ENCODE assay signal across 10 mouse cellular contexts in the genomic region with DNA sequence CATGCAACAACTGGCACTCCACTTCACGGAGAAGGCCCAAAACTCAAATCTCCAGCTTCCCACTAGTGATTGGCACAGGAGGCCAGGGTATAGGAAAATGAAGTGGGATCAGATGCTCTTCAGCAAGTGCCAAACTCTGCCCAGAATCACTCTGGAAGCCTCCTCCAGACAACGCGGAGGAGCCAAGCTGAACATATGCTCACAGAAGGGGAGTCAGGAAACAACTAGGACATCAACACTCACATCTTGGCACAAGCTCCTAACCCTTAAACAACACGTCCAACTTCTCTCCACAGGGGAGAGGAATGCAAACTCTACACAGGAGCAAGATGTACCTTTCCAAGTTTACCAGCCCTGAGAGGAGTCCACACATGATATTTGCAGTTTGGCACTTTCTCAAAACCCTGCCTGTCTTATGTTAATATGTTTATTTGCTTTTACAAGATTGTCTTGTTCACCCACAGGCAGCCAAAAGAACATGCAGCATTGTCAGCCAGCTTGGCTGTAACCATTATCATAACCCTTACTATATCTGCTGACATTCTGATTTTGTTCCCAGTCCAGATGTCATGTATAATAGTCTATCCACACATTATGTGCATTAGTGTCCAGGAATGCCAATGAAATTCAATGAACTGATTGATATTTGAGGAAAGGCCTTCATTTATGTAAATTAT.
DNase-seq lines count a peak whose midpoint lies in the region; ATAC-seq lines count a peak whose summit lies in the region.
"Had no signal": no experiment of that assay in that cellular context is flagged by ENCODE, and none has a peak within 500 bp of the region (broad histone marks: within the 10 kb centered on the region; RNA-seq: fewer than 3 reads in every experiment).

No protein-coding gene starts in this region.

- H3K4me3 ChIP-seq in kidney, embryonic 15.5 days (replicated peaks): no peak overlapping the region
- no peak overlapping the region for H3K4me3 ChIP-seq in midbrain, embryonic 16.5 days (ENCODE audit: low read depth, low read length)
- H3K4me3 ChIP-seq: heart, adult 2 months; myocyte had no signal

- H3K4me2 ChIP-seq in kidney, embryonic 15.5 days: no peak overlapping the region
- no peak overlapping the region for H3K4me2 ChIP-seq in midbrain, embryonic 16.5 days (ENCODE audit: low read length)

- no peaks in the 10 kb centered on the region for H3K4me1 ChIP-seq in kidney, embryonic 15.5 days
- no peaks in the 10 kb centered on the region for H3K4me1 ChIP-seq in midbrain, embryonic 16.5 days (ENCODE audit: control insufficient read depth, insufficient read depth, low read length)

- no peak overlapping the region for H3K9ac ChIP-seq in kidney, embryonic 15.5 days
- H3K9ac ChIP-seq in midbrain, embryonic 16.5 days (ENCODE audit: low read depth, low read length): no peak overlapping the region

- 87% methylated on average over 4 of the region's 4 CpGs for WGBS in kidney, embryonic 15.5 days
- 85% methylated on average over 4 of the region's 4 CpGs for WGBS in midbrain, embryonic 16.5 days

- H3K9me3 ChIP-seq in kidney, embryonic 15.5 days (replicated peaks): no peaks in the 10 kb centered on the region
- no peaks in the 10 kb centered on the region for H3K9me3 ChIP-seq in midbrain, embryonic 16.5 days (replicated peaks; ENCODE audit: control insufficient read depth, low read length, poor library complexity, severe bottlenecking)

- DNase-seq in right cerebral cortex, adult 18-20 months: peak; percentile 85
- no peak for DNase-seq in right cerebral cortex, postnatal 4 days
- DNase-seq in frontal cortex, adult 2 months (ENCODE audit: extremely low spot score in 1 of 2, low spot score in 1 of 2): peak; percentile 61 to 80
- DNase-seq in left cerebral cortex, adult 8-10 months (ENCODE audit: low spot score in 2 of 2): peak; percentile 8 to 83
- DNase-seq in B cell, adult 2 months: no peak
- DNase-seq: heart, adult 2 months had no signal

- ATAC-seq in kidney, embryonic 15.5 days (replicated peaks; ENCODE audit: low FRiP score): no peak
- ATAC-seq in midbrain, embryonic 16.5 days: no peak
- ATAC-seq: lung, postnatal 0 days had no signal

- no peak overlapping the region for H3K27ac ChIP-seq in kidney, embryonic 15.5 days
- H3K27ac ChIP-seq in midbrain, embryonic 16.5 days (ENCODE audit: low read length): no peak overlapping the region
- H3K27ac ChIP-seq: heart, adult 2 months had no signal

- H3K27me3 ChIP-seq in kidney, embryonic 15.5 days: no peaks in the 10 kb centered on the region
- no peaks in the 10 kb centered on the region for H3K27me3 ChIP-seq in midbrain, embryonic 16.5 days (ENCODE audit: control insufficient read depth, insufficient read depth, low read depth, low read length)

- no peaks in the 10 kb centered on the region for H3K36me3 ChIP-seq in kidney, embryonic 15.5 days
- no peaks in the 10 kb centered on the region for H3K36me3 ChIP-seq in midbrain, embryonic 16.5 days (ENCODE audit: control insufficient read depth, insufficient read depth, low read length)

Comparison
In these comparisons a context has a peak if more than half of its experiments do, and no peak if none do; other contexts are left out.
1. DNase-seq: peak in right cerebral cortex, adult 18-20 months (single experiment), frontal cortex, adult 2 months (2 of 2) and left cerebral cortex, adult 8-10 months (2 of 2); none in right cerebral cortex, postnatal 4 days (single experiment) and B cell, adult 2 months (0 of 2).